Mouse (Mus musculus): ENCODE results near the gene Rnf166. TPM values are rescaled to one million over a fixed set of nuclear protein-coding genes. Genes with fewer than 3 reads are reported as not detected.

Rnf166 gene
- polyA plus RNA-seq (2011; ENCODE audit: insufficient read depth, insufficient read length, low read depth, missing spikeins) = 15.6 and 17.1 TPM in 2 replicates

GRCm38 (mm10) chr8:122475580-122476320 is at the start of gene Rnf166, which contains the start of gene Ctu2:
Gene Rnf166, minus strand, starts transcription at chr8:122476064.
Gene Ctu2, plus strand, starts transcription at chr8:122476143.
- Histone ChIP-seq H3K9ac (ENCODE audit: low read depth, poor library complexity, severe bottlenecking) (peak within 1 kb of the TSS; percentile 93), H3K9me3 (replicated peaks; ENCODE audit: control insufficient read depth, insufficient read depth, low read length, poor library complexity, severe bottlenecking) (no peaks in the 10 kb centered on the region), H3K4me1 (ENCODE audit: control insufficient read depth, insufficient read depth, low read length) (no peaks in the 10 kb centered on the region), H3K27me3 (ENCODE audit: control insufficient read depth, insufficient read depth, low read length, poor library complexity, severe bottlenecking) (no peaks in the 10 kb centered on the region), H3K27ac (ENCODE audit: insufficient read depth, low read length) (no peak within 1 kb of the TSS), H3K4me3 (ENCODE audit: low read depth, low read length) (peak within 1 kb of the TSS; percentile 99), H3K36me3 (ENCODE audit: control insufficient read depth, insufficient read depth, low read length, poor library complexity, severe bottlenecking) (peaks cover 24% of the 10 kb centered on the region)
- TF ChIP-seq CTCF (IDR thresholded peaks at IDR 0.05; ENCODE audit: low read depth, low read length) (no peak), POLR2A (IDR thresholded peaks at IDR 0.05; ENCODE audit: insufficient read depth, low read length) (no peak), EP300 (IDR thresholded peaks at IDR 0.05; ENCODE audit: insufficient read depth, low read depth, low read length) (no peak)

- H3K4me1 ChIP-seq (ENCODE audit: control insufficient read depth, insufficient read depth, low read length) = peaks cover 23% of the 10 kb centered on the region
Observed at GRCm38 (mm10) chr8:122525004-122525403, 49.1 kb upstream of the Rnf166 start.

GRCm38 (mm10) chr8:122524506-122524905 is 48.6 kb upstream of the Rnf166 start:
- TF ChIP-seq POLR2A (IDR thresholded peaks at IDR 0.05; ENCODE audit: insufficient read depth, low read length) (no peak), CTCF (IDR thresholded peaks at IDR 0.05; ENCODE audit: low read depth, low read length) (no peak), EP300 (IDR thresholded peaks at IDR 0.05; ENCODE audit: insufficient read depth, low read depth, low read length) (no peak)
- peaks cover 27% of the 10 kb centered on the region for H3K4me1 ChIP-seq (ENCODE audit: control insufficient read depth, insufficient read depth, low read length)
- H3K27me3 ChIP-seq (ENCODE audit: control insufficient read depth, insufficient read depth, low read length, poor library complexity, severe bottlenecking) = no peaks in the 10 kb centered on the region
- peak overlapping the region; percentile 22; the same call in 1 of the 2 replicates for H3K4me3 ChIP-seq (ENCODE audit: low read depth, low read length)
- no peaks in the 10 kb centered on the region for H3K36me3 ChIP-seq (ENCODE audit: control insufficient read depth, insufficient read depth, low read length, poor library complexity, severe bottlenecking)
- H3K27ac ChIP-seq (ENCODE audit: insufficient read depth, low read length) = peak overlapping the region; percentile 97
- H3K9ac ChIP-seq (ENCODE audit: low read depth, poor library complexity, severe bottlenecking) = peak overlapping the region; percentile 71
- no peaks in the 10 kb centered on the region for H3K9me3 ChIP-seq (replicated peaks; ENCODE audit: control insufficient read depth, insufficient read depth, low read length, poor library complexity, severe bottlenecking)

More at GRCm38 (mm10) chr8:122525004-122525403, 49.1 kb upstream of the Rnf166 start:
- H3K9ac ChIP-seq (ENCODE audit: low read depth, poor library complexity, severe bottlenecking) = peak overlapping the region; percentile 71
- peak overlapping the region; percentile 97 for H3K27ac ChIP-seq (ENCODE audit: insufficient read depth, low read length)
- 0 out of 2 replicates have a peak, but pooled peaks have one; percentile 43 for TF ChIP-seq EP300 (IDR thresholded peaks at IDR 0.05; ENCODE audit: insufficient read depth, low read depth, low read length)
- no peak for TF ChIP-seq CTCF (IDR thresholded peaks at IDR 0.05; ENCODE audit: low read depth, low read length)
- H3K27me3 ChIP-seq (ENCODE audit: control insufficient read depth, insufficient read depth, low read length, poor library complexity, severe bottlenecking) = no peaks in the 10 kb centered on the region
- no peaks in the 10 kb centered on the region for H3K9me3 ChIP-seq (replicated peaks; ENCODE audit: control insufficient read depth, insufficient read depth, low read length, poor library complexity, severe bottlenecking)
- no peak overlapping the region for H3K4me3 ChIP-seq (ENCODE audit: low read depth, low read length)
- H3K36me3 ChIP-seq (ENCODE audit: control insufficient read depth, insufficient read depth, low read length, poor library complexity, severe bottlenecking) = no peaks in the 10 kb centered on the region

DNA sequence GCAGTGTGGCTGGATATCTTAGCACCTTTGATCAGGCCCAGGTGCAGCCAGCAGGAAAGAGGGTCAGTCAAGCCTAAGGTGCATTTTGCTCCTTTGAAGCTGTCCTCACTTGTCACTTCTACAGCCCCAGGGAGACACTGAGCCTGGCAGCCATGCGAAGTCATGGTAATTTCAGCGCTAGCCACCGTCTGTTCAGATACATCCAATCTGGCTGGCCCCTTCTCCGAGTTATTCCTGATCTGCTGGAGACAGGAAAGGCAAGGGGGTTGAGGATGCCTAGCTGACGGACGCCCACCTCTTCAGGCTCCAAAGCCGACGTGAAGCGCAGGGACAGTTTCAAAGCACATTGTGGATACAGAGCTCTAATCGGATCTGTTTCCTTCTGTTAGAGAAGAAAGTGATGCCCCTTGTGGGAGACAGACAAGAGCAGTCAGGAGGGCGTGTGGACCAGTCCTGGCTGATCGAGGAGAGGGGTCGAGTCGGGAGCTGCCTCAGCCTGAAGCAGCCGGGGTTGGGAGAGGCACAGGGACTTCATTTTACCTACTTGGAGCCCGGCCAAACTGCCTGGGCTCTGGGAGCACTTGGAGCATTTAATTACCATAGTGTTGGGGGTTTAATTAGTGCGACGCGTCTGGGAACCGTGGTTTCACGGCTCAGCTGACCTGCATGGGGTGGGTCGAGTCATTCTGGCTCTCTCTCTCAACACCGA is 47.9 kb upstream of the Rnf166 start:
- TF ChIP-seq EP300 (IDR thresholded peaks at IDR 0.05; ENCODE audit: insufficient read depth, low read depth, low read length) (0 out of 2 replicates have a peak, but pooled peaks have one; percentile 15), POLR2A (IDR thresholded peaks at IDR 0.05; ENCODE audit: insufficient read depth, low read length) (no peak)
- Histone ChIP-seq H3K9ac (ENCODE audit: low read depth, poor library complexity, severe bottlenecking) (peak overlapping the region; percentile 71), H3K27ac (ENCODE audit: insufficient read depth, low read length) (peak overlapping the region; percentile 97), H3K4me1 (ENCODE audit: control insufficient read depth, insufficient read depth, low read length) (peaks cover 29% of the 10 kb centered on the region), H3K36me3 (ENCODE audit: control insufficient read depth, insufficient read depth, low read length, poor library complexity, severe bottlenecking) (no peaks in the 10 kb centered on the region), H3K27me3 (ENCODE audit: control insufficient read depth, insufficient read depth, low read length, poor library complexity, severe bottlenecking) (no peaks in the 10 kb centered on the region), H3K9me3 (replicated peaks; ENCODE audit: control insufficient read depth, insufficient read depth, low read length, poor library complexity, severe bottlenecking) (no peaks in the 10 kb centered on the region), H3K4me3 (ENCODE audit: low read depth, low read length) (peak overlapping the region; percentile 22)

- peaks cover 32% of the 10 kb centered on the region for H3K4me1 ChIP-seq (ENCODE audit: control insufficient read depth, insufficient read depth, low read length)
- no peaks in the 10 kb centered on the region for H3K9me3 ChIP-seq (replicated peaks; ENCODE audit: control insufficient read depth, insufficient read depth, low read length, poor library complexity, severe bottlenecking)
- peak overlapping the region; percentile 97 for H3K27ac ChIP-seq (ENCODE audit: insufficient read depth, low read length)
- no peaks in the 10 kb centered on the region for H3K36me3 ChIP-seq (ENCODE audit: control insufficient read depth, insufficient read depth, low read length, poor library complexity, severe bottlenecking)
- TF ChIP-seq POLR2A (IDR thresholded peaks at IDR 0.05; ENCODE audit: insufficient read depth, low read length) = no peak
- TF ChIP-seq EP300 (IDR thresholded peaks at IDR 0.05; ENCODE audit: insufficient read depth, low read depth, low read length) = peak; percentile 92
- H3K27me3 ChIP-seq (ENCODE audit: control insufficient read depth, insufficient read depth, low read length, poor library complexity, severe bottlenecking) = no peaks in the 10 kb centered on the region
- peak overlapping the region; percentile 71 for H3K9ac ChIP-seq (ENCODE audit: low read depth, poor library complexity, severe bottlenecking)
- peak overlapping the region; percentile 34 for H3K4me3 ChIP-seq (ENCODE audit: low read depth, low read length)
Observed at GRCm38 (mm10) chr8:122522796-122523651, 47.2 kb upstream of the Rnf166 start.
